Mouse (Mus musculus) kidney, adult 2 months (tissue): ENCODE measurements around the gene Hmga2. TPM values are rescaled to one million over a fixed set of nuclear protein-coding genes. Genes with fewer than 3 reads are reported as not detected.

Experiments used
- DNase-seq: peaks from one replicate; pipeline ENCODE4 v3.0.0; 2021
- H3K27ac ChIP-seq: fragments of 200-500 bp; 2 replicates; pipeline ENCODE4 v1.5.1; 2012; ENCODE audit warnings: low read depth, low read length, control low read depth, inconsistent platforms; ENCODE audit not compliant: insufficient read depth
- H3K27me3 ChIP-seq: fragments of 200-500 bp; replicated peaks from 2 replicates; pipeline ENCODE4 v1.6.1; 2012; ENCODE audit warnings: mild to moderate bottlenecking, moderate library complexity, low read length, inconsistent platforms; ENCODE audit not compliant: control insufficient read depth, insufficient read depth
- H3K36me3 ChIP-seq: fragments of 200-500 bp; 2 replicates; pipeline ENCODE4 v1.6.1; 2012; ENCODE audit warnings: mild to moderate bottlenecking, moderate library complexity, low read length, inconsistent platforms; ENCODE audit not compliant: control insufficient read depth, insufficient read depth
- H3K4me1 ChIP-seq: fragments of 200-500 bp; 2 replicates; pipeline ENCODE4 v1.6.1; 2011; ENCODE audit warnings: low read length; ENCODE audit not compliant: control insufficient read depth, insufficient read depth
- H3K4me3 ChIP-seq: fragments of 200-500 bp; 2 replicates; pipeline ENCODE4 v1.5.1; 2011; ENCODE audit warnings: mild to moderate bottlenecking, low read depth, low read length, control low read depth; ENCODE audit not compliant: insufficient read depth
- CTCF ChIP-seq: fragments of 200-500 bp; conservative IDR thresholded peaks from 2 replicates; pipeline ENCODE4 v1.5.1; 2011; ENCODE audit warnings: low read depth, mild to moderate bottlenecking, control low read depth, low read length, moderate library complexity, mixed read lengths; ENCODE audit not compliant: insufficient read depth, insufficient read length
- POLR2A ChIP-seq: fragments of 200-500 bp; IDR thresholded peaks from one replicate; pipeline ENCODE4 v1.6.1; 2011; ENCODE audit warnings: low read depth, low read length, control low read depth
- WGBS: fragments of 180-500 bp; shearing (Covaris S2); methylation state at CpG from one replicate; pipeline ENCODE4 v1.1.7; 2018; 5-methylcytosine and 5-hydroxymethylcytosine counted together
- polyA plus RNA-seq: library from polyadenylated mRNA; depleted of rRNA; stranded (reverse); fragments of >200 nt; gene quantifications from 2 replicates; pipeline ENCODE4 v1.2.3, GENCODE M21; 2012

Gene Hmga2
- polyA plus RNA-seq, 1 experiment, result 0.09 TPM

- Histone ChIP-seq H3K36me3 (no peaks in the 10 kb centered on the region), H3K4me1 (no peaks in the 10 kb centered on the region), H3K27me3 (no peaks in the 10 kb centered on the region), H3K4me3 (no peak overlapping the region), H3K27ac (no peak overlapping the region)
- TF ChIP-seq POLR2A, result no peak
- no peak for TF ChIP-seq CTCF
- no peak for DNase-seq
- 43% methylated on average over 5 of the region's 5 CpGs for WGBS
These were observed 27.7 kb upstream of the Hmga2 start for GRCm38 (mm10) chr10:120503959-120504358.

- H3K27me3 ChIP-seq, result no peaks in the 10 kb centered on the region
- H3K4me3 ChIP-seq, result no peak overlapping the region
- TF ChIP-seq CTCF, result no peak
- TF ChIP-seq POLR2A, result no peak
- no peaks in the 10 kb centered on the region for H3K4me1 ChIP-seq
- WGBS, result 76% methylated on average over 9 of the region's 9 CpGs
- H3K36me3 ChIP-seq, result no peaks in the 10 kb centered on the region
- DNase-seq, result no peak
- H3K27ac ChIP-seq, result no peak overlapping the region
These were observed 24.5 kb upstream of the Hmga2 start for GRCm38 (mm10) chr10:120500794-120501193.

GRCm38 (mm10) chr10:120498086-120498485 is 21.8 kb upstream of the Hmga2 start:
- TF ChIP-seq POLR2A (no peak), CTCF (no peak)
- DNase-seq, result no peak
- Histone ChIP-seq H3K27ac (no peak overlapping the region), H3K4me1 (no peaks in the 10 kb centered on the region), H3K27me3 (no peaks in the 10 kb centered on the region), H3K36me3 (no peaks in the 10 kb centered on the region), H3K4me3 (no peak overlapping the region)

- Histone ChIP-seq H3K4me3 (no peak overlapping the region), H3K4me1 (no peaks in the 10 kb centered on the region), H3K27me3 (no peaks in the 10 kb centered on the region), H3K36me3 (no peaks in the 10 kb centered on the region), H3K27ac (no peak overlapping the region)
- TF ChIP-seq POLR2A (no peak), CTCF (no peak)
- WGBS, result 95% methylated on average over 1 of the region's 1 CpGs
- no peak for DNase-seq
These were observed 18.4 kb upstream of the Hmga2 start for GRCm38 (mm10) chr10:120494653-120495052.

GRCm38 (mm10) chr10:120491477-120491876 is 15.2 kb upstream of the Hmga2 start:
- no peaks in the 10 kb centered on the region for H3K4me1 ChIP-seq
- DNase-seq, result no peak
- WGBS, result 76% methylated on average over 5 of the region's 5 CpGs

GRCm38 (mm10) chr10:120489611-120490010 is 13.3 kb upstream of the Hmga2 start:
- H3K4me1 ChIP-seq, result no peaks in the 10 kb centered on the region
- WGBS, result 96% methylated on average over 3 of the region's 3 CpGs
- TF ChIP-seq POLR2A (no peak), CTCF (no peak)
- H3K4me3 ChIP-seq, result no peak overlapping the region
- no peaks in the 10 kb centered on the region for H3K36me3 ChIP-seq
- no peaks in the 10 kb centered on the region; the same call in 1 of the 2 replicates for H3K27me3 ChIP-seq
- no peak overlapping the region for H3K27ac ChIP-seq
- no peak for DNase-seq

More at GRCm38 (mm10) chr10:120491477-120491876, 15.2 kb upstream of the Hmga2 start:
- H3K27ac ChIP-seq, result no peak overlapping the region
- H3K36me3 ChIP-seq, result no peaks in the 10 kb centered on the region
- H3K4me3 ChIP-seq, result no peak overlapping the region
- TF ChIP-seq CTCF, result no peak
- no peak for TF ChIP-seq POLR2A
- H3K27me3 ChIP-seq, result no peaks in the 10 kb centered on the region; the same call in 1 of the 2 replicates

GRCm38 (mm10) chr10:120488526-120488925 is 12.3 kb upstream of the Hmga2 start:
- no peak for DNase-seq
- Histone ChIP-seq H3K4me1 (no peaks in the 10 kb centered on the region), H3K27ac (no peak overlapping the region), H3K36me3 (no peaks in the 10 kb centered on the region), H3K27me3 (no peaks in the 10 kb centered on the region; the same call in 1 of the 2 replicates), H3K4me3 (no peak overlapping the region)
- TF ChIP-seq POLR2A, result no peak
- no peak for TF ChIP-seq CTCF
- WGBS, result 80% methylated on average over 4 of the region's 4 CpGs
